Mouse (Mus musculus): ENCODE data around the gene Foxp2.

GRCm38 (mm10) chr6:15142094-15142493, 240.9 kb downstream of the Foxp2 start:
- TF ChIP-seq CTCF (IDR thresholded peaks at IDR 0.05; ENCODE audit: extremely low read depth, insufficient read depth, low read length) (no peak), POLR2A (IDR thresholded peaks at IDR 0.05; ENCODE audit: extremely low read depth, insufficient read depth, low read length) (no peak)

All from cortical plate, adult 2 months (tissue).